In the genomic region with DNA sequence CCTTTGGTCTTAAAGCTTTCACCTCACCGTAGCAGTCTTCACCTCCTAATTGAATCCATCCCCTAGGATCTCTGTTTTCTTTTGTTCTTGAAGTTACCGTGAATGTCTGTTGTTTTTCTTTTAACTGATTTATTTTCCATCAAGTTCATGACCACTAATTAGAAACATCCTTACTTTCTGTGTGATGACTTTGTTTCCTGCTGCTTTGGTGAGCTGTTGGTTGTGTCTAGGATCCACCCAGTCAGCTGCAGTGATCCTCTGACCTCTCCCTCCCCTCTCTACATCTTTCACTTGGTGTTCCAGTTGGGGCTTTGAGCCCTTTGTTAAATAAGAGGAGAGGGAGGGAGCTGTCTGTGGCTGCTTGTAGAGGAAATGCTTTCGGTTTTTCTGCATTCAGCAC, we compare ENCODE assay signal across 27 mouse cellular contexts. TPM values are rescaled to one million over a fixed set of nuclear protein-coding genes. Genes with fewer than 3 reads are reported as not detected.
DNase-seq lines count a peak whose midpoint lies in the region; ATAC-seq and TF ChIP-seq lines count a peak whose summit lies in the region.
"Had no signal": no experiment of that assay in that cellular context is flagged by ENCODE, and none has a peak within 500 bp of the region (broad histone marks: within the 10 kb centered on the region; RNA-seq: fewer than 3 reads in every experiment).

No protein-coding gene starts in this region.

- H3K27ac ChIP-seq in hindbrain, embryonic 10.5 days, result no peak overlapping the region
- no peak overlapping the region for H3K27ac ChIP-seq in hindbrain, embryonic 12.5 days
- 0 out of 2 replicates have a peak overlapping the region, but pooled peaks have one; percentile 27 for H3K27ac ChIP-seq in neural tube, embryonic 11.5 days (ENCODE audit: low read depth, low read length)
- no peak overlapping the region for H3K27ac ChIP-seq in neural tube, embryonic 15.5 days (replicated peaks)
- H3K27ac ChIP-seq in embryonic fibroblast, embryonic 13.5 days (ENCODE audit: insufficient read depth, low read length), result peak overlapping the region; percentile 3
- H3K27ac ChIP-seq in intestine, postnatal 0 days (ENCODE audit: low read depth, low read length), result no peak overlapping the region
- H3K27ac ChIP-seq: embryonic facial prominence, embryonic 15.5 days; forebrain, embryonic 12.5 days; heart, embryonic 13.5 days; layer of hippocampus, adult 2 months; left cerebral cortex, adult 2 months; limb, embryonic 13.5 days; liver, embryonic 14.5 days; lung, embryonic 15.5 days; neural tube, embryonic 13.5 days had no signal

- H3K4me3 ChIP-seq in hindbrain, embryonic 10.5 days, result no peak overlapping the region
- H3K4me3 ChIP-seq in hindbrain, embryonic 12.5 days, result no peak overlapping the region
- no peak overlapping the region for H3K4me3 ChIP-seq in neural tube, embryonic 11.5 days (ENCODE audit: low read depth, low read length)
- H3K4me3 ChIP-seq in neural tube, embryonic 15.5 days (replicated peaks), result no peak overlapping the region
- no peak overlapping the region for H3K4me3 ChIP-seq in embryonic fibroblast, embryonic 13.5 days (ENCODE audit: insufficient read depth, low read length)
- H3K4me3 ChIP-seq in intestine, postnatal 0 days (ENCODE audit: low read depth, low read length), result no peak overlapping the region
- H3K4me3 ChIP-seq: embryonic facial prominence, embryonic 15.5 days; forebrain, embryonic 12.5 days; heart, embryonic 13.5 days; layer of hippocampus, adult 2 months; left cerebral cortex, adult 2 months; limb, embryonic 13.5 days; lung, embryonic 15.5 days; neural tube, embryonic 13.5 days had no signal

- H3K4me1 ChIP-seq in hindbrain, embryonic 10.5 days (replicated peaks), result peaks cover 8% of the 10 kb centered on the region
- 0 out of 2 replicates have a peak, but pooled peaks cover 2% of the 10 kb centered on the region for H3K4me1 ChIP-seq in hindbrain, embryonic 12.5 days
- no peaks in the 10 kb centered on the region for H3K4me1 ChIP-seq in neural tube, embryonic 11.5 days (ENCODE audit: control insufficient read depth, insufficient read depth, low read length)
- peaks cover 3% of the 10 kb centered on the region for H3K4me1 ChIP-seq in neural tube, embryonic 15.5 days
- H3K4me1 ChIP-seq in embryonic fibroblast, embryonic 13.5 days (ENCODE audit: control insufficient read depth, insufficient read depth, low read length), result peaks cover 12% of the 10 kb centered on the region
- no peaks in the 10 kb centered on the region for H3K4me1 ChIP-seq in intestine, postnatal 0 days (replicated peaks; ENCODE audit: control insufficient read depth, insufficient read depth, low read length)
- H3K4me1 ChIP-seq: embryonic facial prominence, embryonic 15.5 days; heart, embryonic 13.5 days; lung, embryonic 15.5 days had no signal

- ATAC-seq in hindbrain, embryonic 12.5 days (ENCODE audit: low FRiP score), result no peak
- no peak for ATAC-seq in neural tube, embryonic 11.5 days (ENCODE audit: insufficient read depth, low FRiP score, low TSS enrichment)
- no peak for ATAC-seq in neural tube, embryonic 15.5 days (ENCODE audit: low FRiP score)
- ATAC-seq in intestine, postnatal 0 days, result no peak
- no peak for ATAC-seq in monocyte, adult 5-6 weeks (replicated peaks; ENCODE audit: insufficient number of reproducible peaks, low FRiP score, low TSS enrichment, poor library complexity, severe bottlenecking)
- ATAC-seq: CD4-positive, CD25-positive, alpha-beta regulatory T cell, adult 4 months had no signal

- WGBS in hindbrain, embryonic 10.5 days, result 23% methylated on average over 3 of the region's 3 CpGs
- 16% methylated on average over 3 of the region's 3 CpGs for WGBS in hindbrain, embryonic 12.5 days
- 18% methylated on average over 3 of the region's 3 CpGs for WGBS in neural tube, embryonic 11.5 days
- WGBS in neural tube, embryonic 15.5 days, result 16% methylated on average over 3 of the region's 3 CpGs
- 59% methylated on average over 3 of the region's 3 CpGs for WGBS in intestine, postnatal 0 days

- DNase-seq in hindbrain, embryonic 10.5 days (ENCODE audit: low spot score), result peak; percentile 19
- DNase-seq in neural tube, embryonic 11.5 days (ENCODE audit: low spot score), result no peak
- peak; percentile 50 for DNase-seq in mesoderm, embryonic 11.5 days (ENCODE audit: low read depth, low spot score)
- DNase-seq: adrenal gland, postnatal 14 days; cerebellum, adult 11 months; cerebellum, postnatal 14 days; gastrocnemius, postnatal 14 days; heart, adult 18-20 months; heart, postnatal 36 days; lung, postnatal 4 days had no signal

- no peaks in the 10 kb centered on the region for H3K9me3 ChIP-seq in hindbrain, embryonic 10.5 days
- no peaks in the 10 kb centered on the region for H3K9me3 ChIP-seq in hindbrain, embryonic 12.5 days (replicated peaks)
- H3K9me3 ChIP-seq in neural tube, embryonic 11.5 days (ENCODE audit: control insufficient read depth, low read length), result no peaks in the 10 kb centered on the region
- H3K9me3 ChIP-seq in neural tube, embryonic 15.5 days (replicated peaks), result no peaks in the 10 kb centered on the region
- H3K9me3 ChIP-seq in intestine, postnatal 0 days (ENCODE audit: control insufficient read depth), result no peaks in the 10 kb centered on the region
- H3K9me3 ChIP-seq: embryonic facial prominence, embryonic 15.5 days; forebrain, embryonic 12.5 days; heart, embryonic 13.5 days; limb, embryonic 13.5 days; lung, embryonic 15.5 days; neural tube, embryonic 13.5 days had no signal

- TF ChIP-seq POLR2A in embryonic fibroblast, embryonic 13.5 days (IDR thresholded peaks at IDR 0.05; ENCODE audit: low read depth, low read length), result no peak

- H3K9ac ChIP-seq in hindbrain, embryonic 12.5 days, result no peak overlapping the region
- no peak overlapping the region for H3K9ac ChIP-seq in neural tube, embryonic 11.5 days (ENCODE audit: low read length)
- no peak overlapping the region for H3K9ac ChIP-seq in neural tube, embryonic 15.5 days (replicated peaks)
- H3K9ac ChIP-seq in intestine, postnatal 0 days (ENCODE audit: low read depth, low read length), result no peak overlapping the region
- H3K9ac ChIP-seq: embryonic facial prominence, embryonic 15.5 days; forebrain, embryonic 12.5 days; heart, embryonic 13.5 days; limb, embryonic 13.5 days; liver, embryonic 14.5 days; lung, embryonic 15.5 days; neural tube, embryonic 13.5 days had no signal

- H3K4me2 ChIP-seq in hindbrain, embryonic 12.5 days (replicated peaks), result no peak overlapping the region
- no peak overlapping the region for H3K4me2 ChIP-seq in neural tube, embryonic 11.5 days (ENCODE audit: low read depth)
- no peak overlapping the region for H3K4me2 ChIP-seq in neural tube, embryonic 15.5 days
- H3K4me2 ChIP-seq in intestine, postnatal 0 days (replicated peaks; ENCODE audit: low read depth), result no peak overlapping the region
- H3K4me2 ChIP-seq: embryonic facial prominence, embryonic 15.5 days; forebrain, embryonic 12.5 days; heart, embryonic 13.5 days; limb, embryonic 13.5 days; lung, embryonic 15.5 days; midbrain, embryonic 11.5 days; neural tube, embryonic 13.5 days had no signal

- no peak for TF ChIP-seq CTCF in embryonic fibroblast, embryonic 13.5 days (IDR thresholded peaks at IDR 0.05; ENCODE audit: borderline replicate concordance, insufficient read depth, low read length)
- no peak for TF ChIP-seq CTCF in intestine, postnatal 0 days (IDR thresholded peaks at IDR 0.05; ENCODE audit: low read depth)

- no peaks in the 10 kb centered on the region for H3K36me3 ChIP-seq in hindbrain, embryonic 10.5 days
- no peaks in the 10 kb centered on the region for H3K36me3 ChIP-seq in hindbrain, embryonic 12.5 days
- H3K36me3 ChIP-seq in neural tube, embryonic 11.5 days (ENCODE audit: control insufficient read depth, insufficient read depth, low read length), result no peaks in the 10 kb centered on the region
- no peaks in the 10 kb centered on the region for H3K36me3 ChIP-seq in neural tube, embryonic 15.5 days
- H3K36me3 ChIP-seq in intestine, postnatal 0 days (ENCODE audit: control insufficient read depth, insufficient read depth), result no peaks in the 10 kb centered on the region
- H3K36me3 ChIP-seq: embryonic facial prominence, embryonic 15.5 days; forebrain, embryonic 12.5 days; heart, embryonic 13.5 days; limb, embryonic 13.5 days; lung, embryonic 15.5 days; neural tube, embryonic 13.5 days had no signal

- no peaks in the 10 kb centered on the region for H3K27me3 ChIP-seq in hindbrain, embryonic 10.5 days (ENCODE audit: insufficient read depth, poor library complexity, severe bottlenecking)
- H3K27me3 ChIP-seq in hindbrain, embryonic 12.5 days, result no peaks in the 10 kb centered on the region
- no peaks in the 10 kb centered on the region for H3K27me3 ChIP-seq in neural tube, embryonic 11.5 days (ENCODE audit: control insufficient read depth, insufficient read depth, low read length)
- no peaks in the 10 kb centered on the region for H3K27me3 ChIP-seq in neural tube, embryonic 15.5 days (replicated peaks)
- no peaks in the 10 kb centered on the region for H3K27me3 ChIP-seq in intestine, postnatal 0 days (replicated peaks; ENCODE audit: control insufficient read depth, insufficient read depth, low read length)
- H3K27me3 ChIP-seq: embryonic facial prominence, embryonic 15.5 days; forebrain, embryonic 12.5 days; heart, embryonic 13.5 days; limb, embryonic 13.5 days; lung, embryonic 15.5 days; neural tube, embryonic 13.5 days had no signal

RNA-seq across cellular contexts. Expression of gene Ccdc169, which starts 11.0 kb away (rescaled TPM):
- polyA plus RNA-seq in hindbrain, embryonic 10.5 days (2016; fragmentation: Nextera tagmentation; extraction: Ambion mirVana), result 0.06 and 0.10 TPM in 2 replicates
- polyA plus RNA-seq in hindbrain, embryonic 12.5 days (2016; fragmentation: Nextera tagmentation; extraction: Ambion mirVana), result 0.06 and 0.08 TPM in 2 replicates
- polyA plus RNA-seq in neural tube, embryonic 11.5 days (2014; fragmentation: Nextera tagmentation; extraction: Ambion mirVana), result 0.19 TPM in 1 of 2 replicates, not detected in the other
- not detected in 2 replicates for polyA plus RNA-seq in neural tube, embryonic 15.5 days (2015; fragmentation: Nextera tagmentation; extraction: Ambion mirVana)
- 0.17 and 0.35 TPM in 2 replicates for polyA plus RNA-seq in embryonic fibroblast, embryonic 13.5 days (2011; ENCODE audit: insufficient read length, low read depth, missing spikeins)
- polyA plus RNA-seq in intestine, postnatal 0 days (2015; fragmentation: Nextera tagmentation; extraction: Ambion mirVana), result 0.09 TPM in 2 replicates
- total RNA-seq in monocyte, adult 5-6 weeks (2017), result 0.53 to 0.58 TPM in 2 of 3 replicates, not detected in the other
- total RNA-seq: adrenal gland, postnatal 14 days; gastrocnemius, postnatal 14 days; heart, postnatal 36 days had no signal
- polyA plus RNA-seq: CD4-positive, CD25-positive, alpha-beta regulatory T cell, adult 4 months; kidney, embryonic 16.5 days; liver, embryonic 14.5 days; lung, embryonic 15.5 days; midbrain, embryonic 11.5 days; neural tube, embryonic 13.5 days had no signal

RNA-seq across cellular contexts. Expression of gene Sohlh2, which starts 33.7 kb away (rescaled TPM):
- not detected in 2 replicates for polyA plus RNA-seq in hindbrain, embryonic 10.5 days (2016; fragmentation: Nextera tagmentation; extraction: Ambion mirVana)
- polyA plus RNA-seq in hindbrain, embryonic 12.5 days (2016; fragmentation: Nextera tagmentation; extraction: Ambion mirVana), result not detected in 2 replicates
- 0.09 TPM in 2 replicates for polyA plus RNA-seq in neural tube, embryonic 11.5 days (2014; fragmentation: Nextera tagmentation; extraction: Ambion mirVana)
- 0.08 TPM in 1 of 2 replicates, not detected in the other for polyA plus RNA-seq in neural tube, embryonic 15.5 days (2015; fragmentation: Nextera tagmentation; extraction: Ambion mirVana)
- 0.21 TPM in 1 of 2 replicates, not detected in the other for polyA plus RNA-seq in embryonic fibroblast, embryonic 13.5 days (2011; ENCODE audit: insufficient read length, low read depth, missing spikeins)
- not detected in 2 replicates for polyA plus RNA-seq in intestine, postnatal 0 days (2015; fragmentation: Nextera tagmentation; extraction: Ambion mirVana)
- total RNA-seq in monocyte, adult 5-6 weeks (2017), result not detected in 3 replicates
- total RNA-seq: adrenal gland, postnatal 14 days; gastrocnemius, postnatal 14 days; heart, adult 18-20 months; heart, postnatal 36 days; layer of hippocampus, adult 2 months; left cerebral cortex, adult 2 months had no signal
- polyA plus RNA-seq: CD4-positive, CD25-positive, alpha-beta regulatory T cell, adult 4 months; embryonic facial prominence, embryonic 15.5 days; forebrain, embryonic 12.5 days; heart, embryonic 13.5 days; kidney, embryonic 16.5 days; limb, embryonic 13.5 days; liver, embryonic 14.5 days; midbrain, embryonic 11.5 days; neural tube, embryonic 13.5 days had no signal

RNA-seq across cellular contexts. Expression of gene Spg20, which starts 36.2 kb away (rescaled TPM):
- 41.5 and 55.9 TPM in 2 replicates for polyA plus RNA-seq in hindbrain, embryonic 10.5 days (2016; fragmentation: Nextera tagmentation; extraction: Ambion mirVana)
- polyA plus RNA-seq in hindbrain, embryonic 12.5 days (2016; fragmentation: Nextera tagmentation; extraction: Ambion mirVana), result 47.1 and 52.4 TPM in 2 replicates
- polyA plus RNA-seq in neural tube, embryonic 11.5 days (2014; fragmentation: Nextera tagmentation; extraction: Ambion mirVana), result 55.4 and 55.5 TPM in 2 replicates
- polyA plus RNA-seq in neural tube, embryonic 15.5 days (2015; fragmentation: Nextera tagmentation; extraction: Ambion mirVana), result 14.4 and 20.0 TPM in 2 replicates
- 63.0 and 70.3 TPM in 2 replicates for polyA plus RNA-seq in embryonic fibroblast, embryonic 13.5 days (2011; ENCODE audit: insufficient read length, low read depth, missing spikeins)
- 27.9 and 30.0 TPM in 2 replicates for polyA plus RNA-seq in intestine, postnatal 0 days (2015; fragmentation: Nextera tagmentation; extraction: Ambion mirVana)
- 11.2 to 19.3 TPM (median 12.6 TPM) in 3 replicates for total RNA-seq in monocyte, adult 5-6 weeks (2017)

Comparison
In these comparisons a context has a peak if more than half of its experiments do, and no peak if none do; other contexts are left out.
1. H3K27ac ChIP-seq: peak in neural tube, embryonic 11.5 days (single experiment) and embryonic fibroblast, embryonic 13.5 days (single experiment); none in hindbrain, embryonic 10.5 days (single experiment), hindbrain, embryonic 12.5 days (single experiment), neural tube, embryonic 15.5 days (single experiment) and intestine, postnatal 0 days (single experiment).